Mouse (Mus musculus) cerebellum, adult 2 months (tissue): Measurements from ENCODE around the gene Pbx3.

Source experiments
- CTCF ChIP-seq: fragments of 200-500 bp; IDR thresholded peaks from 2 replicates; pipeline ENCODE4 v1.5.1; 2011; ENCODE audit warnings: low read depth, mild to moderate bottlenecking, control low read depth, low read length, moderate library complexity, borderline replicate concordance; ENCODE audit not compliant: insufficient read depth
- POLR2A ChIP-seq: fragments of 200-500 bp; IDR thresholded peaks from 2 replicates; pipeline ENCODE4 v1.6.1; 2011; ENCODE audit warnings: low read length, control low read depth, borderline replicate concordance; ENCODE audit not compliant: insufficient read depth

DNA sequence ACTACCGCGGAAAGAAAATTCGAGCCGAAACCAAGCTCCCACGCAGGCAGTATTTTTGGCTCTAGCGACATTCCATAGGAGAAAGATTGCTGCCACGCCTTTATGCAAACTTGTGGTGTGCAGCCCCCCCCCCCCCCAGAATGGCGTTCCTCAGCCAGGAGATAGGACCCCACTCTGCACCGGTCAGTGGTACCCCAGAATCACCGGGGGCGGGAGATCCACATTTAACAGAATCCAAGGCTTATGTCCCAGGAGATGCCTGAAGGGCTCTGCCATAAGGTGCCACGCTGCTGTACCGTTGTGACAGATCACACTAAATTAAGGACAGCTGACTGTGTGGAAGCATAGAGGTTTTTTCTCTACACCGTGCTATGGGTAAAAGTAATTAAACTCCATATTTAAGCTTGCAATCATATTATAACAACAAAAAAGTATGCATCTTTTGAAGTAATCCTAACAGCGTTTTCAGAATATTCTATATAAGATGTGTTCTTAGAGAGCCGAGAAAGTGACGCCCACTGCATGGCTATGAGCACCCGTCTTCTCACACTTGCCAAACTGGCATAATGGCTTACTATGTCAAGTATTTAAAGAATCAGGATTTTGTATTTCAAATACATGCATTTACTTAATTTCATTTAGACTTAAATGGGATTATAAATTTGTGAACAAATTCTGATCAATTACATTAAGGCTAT lies 122.8 kb downstream of the Pbx3 start:
- no peak for TF ChIP-seq CTCF
- no peak for TF ChIP-seq POLR2A
